Mouse (Mus musculus): ENCODE measurements around the gene Nckap5l.

GRCm38 (mm10) chr15:99454585-99455279 is 2.8 kb downstream of the Nckap5l start:
- TF ChIP-seq POLR2AphosphoS2 (IDR thresholded peaks at IDR 0.05; ENCODE audit: low read depth, low read length) (no peak), E2F4 (IDR thresholded peaks at IDR 0.05; ENCODE audit: insufficient replicate concordance, low read depth, low read length) (no peak), MXI1 (IDR thresholded peaks at IDR 0.05; ENCODE audit: low read depth, low read length) (no peak), PAX5 (IDR thresholded peaks at IDR 0.05; ENCODE audit: low read length) (no peak), CTCF (conservative IDR thresholded peaks at IDR 0.05 in 1 of 2, IDR thresholded peaks at IDR 0.05 in 1 of 2; ENCODE audit: low read depth in 2 of 2, low read length in 2 of 2) (no peak), HCFC1 (IDR thresholded peaks at IDR 0.05; ENCODE audit: low read depth, low read length) (no peak), POLR2A (IDR thresholded peaks at IDR 0.05; ENCODE audit: low read depth, low read length) (no peak), TBP (conservative IDR thresholded peaks at IDR 0.05; ENCODE audit: low read depth, low read length) (no peak), ELF1 (IDR thresholded peaks at IDR 0.05; ENCODE audit: low read depth, low read length) (no peak), BHLHE40 (IDR thresholded peaks at IDR 0.05; ENCODE audit: low read depth, low read length) (no peak), IRF4 (IDR thresholded peaks at IDR 0.05; ENCODE audit: low read depth, low read length) (no peak), ETS1 (conservative IDR thresholded peaks at IDR 0.05; ENCODE audit: low read depth, low read length) (no peak), CHD2 (IDR thresholded peaks at IDR 0.05; ENCODE audit: low read length) (no peak), EP300 (IDR thresholded peaks at IDR 0.05; ENCODE audit: low read length) (no peak)
